Mouse (Mus musculus) limb, embryonic 11.5 days (tissue): ENCODE data around the gene Nlrp9c. TPM values are rescaled to one million over a fixed set of nuclear protein-coding genes. Genes with fewer than 3 reads are reported as not detected.
"Not testable (repeated sequence)": the region's sequence is repeated elsewhere in the genome, so short reads cannot be mapped to it uniquely, and the experiment has no call there.

Experiments used
- ATAC-seq: fragments of 200-750 bp; cut with Nextera tagmentation; 2 replicates; pipeline ENCODE4 v1.8.0; 2017; ENCODE audit warnings: low read depth; ENCODE audit not compliant: insufficient number of reproducible peaks, low FRiP score, low TSS enrichment
- DNase-seq: peaks from one replicate; pipeline ENCODE4 v3.0.0-alpha.2; 2015; ENCODE audit warnings: low spot score
- H3K27ac ChIP-seq: fragments of 300-500 bp; sonication (generic); replicated peaks from 2 replicates; pipeline ENCODE4 v1.5.1; 2014; ENCODE audit warnings: low read depth, mild to moderate bottlenecking, low read length
- H3K27me3 ChIP-seq: fragments of 300-500 bp; sonication (generic); 2 replicates; pipeline ENCODE4 v1.6.1; 2014; ENCODE audit warnings: mild to moderate bottlenecking, low read length, mixed read lengths; ENCODE audit not compliant: control insufficient read depth, insufficient read depth
- H3K36me3 ChIP-seq: fragments of 300-500 bp; sonication (generic); 2 replicates; pipeline ENCODE4 v1.6.1; 2014; ENCODE audit warnings: mild to moderate bottlenecking, low read length, moderate library complexity, mixed read lengths; ENCODE audit not compliant: control insufficient read depth, insufficient read depth
- H3K4me1 ChIP-seq: fragments of 300-500 bp; sonication (generic); 2 replicates; pipeline ENCODE4 v1.6.1; 2014; ENCODE audit warnings: low read length, mixed read lengths; ENCODE audit not compliant: control insufficient read depth, insufficient read depth
- H3K4me2 ChIP-seq: fragments of 300-500 bp; sonication (generic); 2 replicates; pipeline ENCODE4 v1.6.1; 2014; ENCODE audit warnings: low read depth, mild to moderate bottlenecking, moderate library complexity; ENCODE audit not compliant: severe bottlenecking
- H3K4me3 ChIP-seq: fragments of 300-500 bp; sonication (generic); 2 replicates; pipeline ENCODE4 v1.5.1; 2014; ENCODE audit warnings: low read depth, low read length
- H3K9ac ChIP-seq: fragments of 300-500 bp; sonication (generic); 2 replicates; pipeline ENCODE4 v1.6.1; 2014; ENCODE audit warnings: mild to moderate bottlenecking, low read length
- H3K9me3 ChIP-seq: fragments of 300-500 bp; sonication (generic); 2 replicates; pipeline ENCODE4 v1.6.1; 2016; ENCODE audit warnings: low read length; ENCODE audit not compliant: control insufficient read depth
- WGBS: fragments of 180-500 bp; shearing (Covaris S2); extraction: QIAGEN DNeasy Blood & Tissue Kit; methylation state at CpG from one replicate; pipeline ENCODE4 v1.1.7; 2014; 5-methylcytosine and 5-hydroxymethylcytosine counted together
- polyA plus RNA-seq: library from polyadenylated mRNA; unstranded; fragments of >200 nt; fragmentation: Nextera tagmentation; extraction: Ambion mirVana; gene quantifications from 2 replicates; pipeline ENCODE4 v1.2.1, GENCODE M21; 2014

Nlrp9c gene
- polyA plus RNA-seq = not detected in 2 replicates

DNA sequence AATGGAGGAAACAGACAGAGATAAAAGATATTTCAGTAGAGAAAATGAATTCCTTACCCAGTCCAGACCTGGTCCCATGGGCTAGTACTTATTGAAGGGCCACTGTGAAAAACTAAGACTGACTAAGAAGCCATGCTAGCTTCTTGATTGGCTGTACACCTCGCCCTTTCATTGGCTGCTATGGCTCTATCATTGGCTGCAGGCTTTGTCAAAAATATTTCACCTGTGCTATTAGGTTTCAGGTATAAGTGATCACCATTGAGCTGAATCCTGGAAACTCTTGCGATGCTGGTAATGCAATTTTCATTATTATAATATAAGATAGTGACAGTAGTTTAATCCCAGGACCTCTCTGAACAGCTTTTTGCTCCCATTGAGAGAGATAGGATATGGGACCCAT lies at the start of gene Nlrp9c:
Gene Nlrp9c (minus strand): TSS at position 101 of the 400 bp plus-strand sequence.
- not testable (repeated sequence) for H3K27me3 ChIP-seq, ATAC-seq, DNase-seq, H3K4me1 ChIP-seq, H3K27ac ChIP-seq, H3K4me3 ChIP-seq, H3K36me3 ChIP-seq, H3K4me2 ChIP-seq, H3K9me3 ChIP-seq, H3K9ac ChIP-seq
- 74% methylated on average over 2 of the region's 2 CpGs for WGBS

DNA sequence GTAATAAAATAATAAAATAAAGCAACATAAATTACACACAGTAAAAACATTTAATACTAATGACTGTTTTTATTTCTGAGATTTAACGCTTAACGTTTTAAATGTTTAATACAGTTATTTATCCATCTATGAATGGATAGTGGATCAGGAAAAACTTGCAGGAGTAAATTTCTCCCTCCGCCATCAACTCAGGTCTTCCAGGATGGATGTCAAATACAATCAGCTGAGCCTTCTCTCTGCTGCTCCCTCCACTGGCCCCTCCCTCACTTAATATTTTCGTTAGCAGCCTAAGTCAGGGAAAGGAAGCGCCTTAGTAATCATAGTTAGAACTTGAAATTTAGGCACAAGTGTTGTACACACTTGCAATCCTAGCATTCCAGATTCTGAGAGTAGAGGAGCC lies 31.3 kb upstream of the Nlrp9c start, which contains the start of gene Nlrp4a:
Gene Nlrp4a (plus strand): TSS at position 301 of the 400 bp plus-strand sequence.
- no peak within 1 kb of the TSS for H3K4me2 ChIP-seq
- no peak for ATAC-seq
- H3K4me1 ChIP-seq = no peaks in the 10 kb centered on the region
- H3K27me3 ChIP-seq = no peaks in the 10 kb centered on the region
- DNase-seq = no peak
- H3K27ac ChIP-seq = no peak within 1 kb of the TSS
- H3K36me3 ChIP-seq = no peaks in the 10 kb centered on the region
- no peak within 1 kb of the TSS for H3K4me3 ChIP-seq
- WGBS = 91% methylated on average over 5 of the region's 5 CpGs
- H3K9ac ChIP-seq = no peak within 1 kb of the TSS
- no peaks in the 10 kb centered on the region for H3K9me3 ChIP-seq

GRCm38 (mm10) chr7:26391811-26392210 lies 11.7 kb downstream of the Nlrp9c start:
- DNase-seq, ATAC-seq, H3K36me3 ChIP-seq, H3K4me3 ChIP-seq, H3K27ac ChIP-seq, H3K4me2 ChIP-seq, H3K27me3 ChIP-seq, H3K4me1 ChIP-seq, H3K9ac ChIP-seq, H3K9me3 ChIP-seq: not testable (repeated sequence)
- WGBS = 90% methylated on average over 6 of the region's 6 CpGs

DNA sequence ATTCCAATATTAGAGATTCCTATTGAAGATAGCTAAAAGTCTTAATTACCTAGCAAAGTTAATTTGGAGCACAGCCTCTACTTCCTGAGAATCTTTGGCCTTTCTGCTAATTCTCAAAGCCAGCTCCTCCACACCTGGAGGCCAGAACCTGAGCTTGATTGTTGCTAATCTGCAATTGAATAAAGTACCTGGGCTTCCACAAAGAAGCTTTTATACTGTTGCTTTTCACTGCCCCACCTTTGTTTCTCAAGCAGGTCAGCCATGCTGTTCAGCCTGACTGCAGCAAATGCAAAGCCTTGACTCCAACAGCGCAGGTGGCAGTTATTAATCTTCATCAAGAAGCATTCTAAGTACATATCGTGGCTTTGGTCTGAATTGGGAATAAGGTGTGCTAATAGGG lies 12.4 kb downstream of the Nlrp9c start:
- WGBS = 83% methylated on average over 2 of the region's 2 CpGs
- H3K9ac ChIP-seq, H3K4me2 ChIP-seq, H3K4me1 ChIP-seq, ATAC-seq, H3K27me3 ChIP-seq, H3K9me3 ChIP-seq, DNase-seq, H3K4me3 ChIP-seq, H3K27ac ChIP-seq, H3K36me3 ChIP-seq: not testable (repeated sequence)

DNA sequence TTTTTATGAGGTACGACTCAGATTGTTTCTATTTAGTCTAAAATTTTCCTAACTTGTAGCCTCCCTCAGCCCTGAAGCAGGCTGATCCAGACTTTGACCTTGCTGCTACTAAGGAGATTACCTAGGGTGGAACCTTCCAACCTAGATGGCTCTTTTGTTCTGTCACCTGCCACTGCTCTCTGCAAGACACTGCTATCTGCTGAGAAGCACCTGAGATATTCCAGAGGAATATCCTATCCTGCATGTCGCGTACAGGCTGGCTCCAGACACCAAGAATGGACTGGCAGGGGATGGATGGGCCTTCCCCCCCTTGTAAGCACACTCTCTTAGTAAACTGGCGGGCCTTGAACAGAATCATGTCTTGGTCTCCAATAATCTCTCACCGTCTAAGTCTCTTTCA lies 16.8 kb downstream of the Nlrp9c start:
- 84% methylated on average over 5 of the region's 5 CpGs for WGBS
- H3K9me3 ChIP-seq, H3K27me3 ChIP-seq, H3K4me3 ChIP-seq, H3K27ac ChIP-seq, H3K4me1 ChIP-seq, H3K4me2 ChIP-seq, H3K36me3 ChIP-seq, H3K9ac ChIP-seq, ATAC-seq, DNase-seq: not testable (repeated sequence)

DNA sequence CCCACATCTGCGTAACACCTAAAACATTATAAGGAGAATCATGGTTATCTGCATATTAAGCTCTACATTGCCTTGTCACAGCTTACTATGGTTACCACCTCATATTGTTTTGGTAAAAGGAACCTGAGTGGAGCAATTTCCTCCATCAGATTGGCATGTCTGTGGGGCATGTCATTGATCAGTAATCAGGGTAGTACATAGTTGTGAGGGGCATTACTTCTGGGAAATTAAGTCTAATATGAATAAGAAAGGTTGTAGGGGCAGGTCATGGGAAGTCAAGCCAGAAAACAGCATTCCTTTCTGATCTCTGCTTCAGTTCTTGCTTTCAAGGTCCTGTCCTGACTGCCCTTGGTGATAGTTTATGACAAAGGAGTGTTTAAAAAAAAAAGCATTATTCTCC lies 22.7 kb downstream of the Nlrp9c start:
- Histone ChIP-seq H3K27me3 (no peaks in the 10 kb centered on the region), H3K9me3 (no peaks in the 10 kb centered on the region), H3K9ac (no peak overlapping the region), H3K4me2 (no peak overlapping the region), H3K4me1 (no peaks in the 10 kb centered on the region), H3K27ac (no peak overlapping the region), H3K4me3 (no peak overlapping the region), H3K36me3 (no peaks in the 10 kb centered on the region)
- 91% methylated on average over 1 of the region's 1 CpGs for WGBS
- ATAC-seq (no peak), DNase-seq (no peak)

DNA sequence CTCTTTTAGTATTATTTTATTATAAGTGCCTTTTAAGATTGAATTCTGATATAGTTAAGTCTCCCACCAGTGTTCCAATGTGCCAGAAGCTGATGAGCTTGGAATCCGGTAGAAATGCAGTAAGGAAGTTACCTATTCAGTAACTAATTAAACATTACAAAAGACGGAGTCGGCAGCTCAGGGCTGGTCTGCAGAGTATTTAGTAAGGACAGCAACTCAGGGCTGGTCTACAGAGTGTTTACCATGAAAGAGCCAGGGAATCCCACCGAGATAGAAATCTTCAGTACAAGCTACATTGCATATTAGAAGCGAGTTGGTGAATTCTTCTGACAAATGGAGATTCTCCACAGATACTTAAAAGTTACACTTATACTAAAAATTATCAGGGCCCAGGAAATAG lies 30.3 kb downstream of the Nlrp9c start:
- H3K27ac ChIP-seq, H3K4me1 ChIP-seq, H3K27me3 ChIP-seq, H3K4me3 ChIP-seq, H3K9me3 ChIP-seq, ATAC-seq, H3K9ac ChIP-seq, DNase-seq, H3K36me3 ChIP-seq, H3K4me2 ChIP-seq: not testable (repeated sequence)
- 89% methylated on average over 5 of the region's 5 CpGs for WGBS

DNA sequence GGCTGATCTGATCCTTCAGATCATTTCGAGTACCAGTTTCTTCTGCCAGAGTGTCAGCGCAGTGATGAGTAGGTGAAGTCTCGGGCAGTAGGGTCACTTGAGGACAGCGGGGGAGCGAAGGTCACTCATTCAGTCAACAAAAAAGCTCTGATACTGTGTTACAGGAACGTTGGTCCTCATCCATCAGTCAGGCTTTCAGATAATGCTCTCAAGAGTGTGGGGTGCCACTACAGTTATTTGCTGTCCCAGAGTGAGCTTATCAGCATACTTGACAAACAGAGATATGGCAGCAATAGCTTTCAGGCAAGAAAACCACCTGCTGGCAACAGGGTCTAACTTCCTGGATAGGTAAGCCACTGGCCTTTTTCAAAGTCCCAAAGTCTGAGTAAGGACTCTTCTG lies 46.8 kb downstream of the Nlrp9c start:
- 95% methylated on average over 5 of the region's 6 CpGs for WGBS
- not testable (repeated sequence) for H3K27ac ChIP-seq, H3K36me3 ChIP-seq, ATAC-seq, H3K4me3 ChIP-seq, DNase-seq, H3K9me3 ChIP-seq, H3K4me1 ChIP-seq, H3K4me2 ChIP-seq, H3K27me3 ChIP-seq, H3K9ac ChIP-seq

GRCm38 (mm10) chr7:26352258-26352657 lies 51.2 kb downstream of the Nlrp9c start:
- not testable (repeated sequence) for H3K27me3 ChIP-seq, H3K36me3 ChIP-seq, ATAC-seq, DNase-seq, H3K4me3 ChIP-seq, H3K9me3 ChIP-seq, H3K27ac ChIP-seq, H3K4me2 ChIP-seq, H3K4me1 ChIP-seq, H3K9ac ChIP-seq
- 86% methylated on average over 2 of the region's 3 CpGs for WGBS
